Mouse (Mus musculus) midbrain, embryonic 11.5 days (tissue): ENCODE data around the gene Cenpm. TPM values are rescaled to one million over a fixed set of nuclear protein-coding genes. Genes with fewer than 3 reads are reported as not detected.

Experiments
- ATAC-seq: fragments of 200-750 bp; cut with Nextera tagmentation; 2 replicates; pipeline ENCODE4 v1.8.0; 2017; ENCODE audit warnings: moderate TSS enrichment, moderate library complexity; ENCODE audit not compliant: low FRiP score
- DNase-seq: peaks from one replicate; pipeline ENCODE4 v3.0.0; 2015; ENCODE audit warnings: low spot score; ENCODE audit errors: missing footprints
- H3K27ac ChIP-seq: fragments of 300-500 bp; sonication (generic); 2 replicates; pipeline ENCODE4 v1.5.1; 2014; ENCODE audit warnings: low read depth, low read length
- H3K27me3 ChIP-seq: fragments of 300-500 bp; sonication (generic); 2 replicates; pipeline ENCODE4 v1.6.1; 2014; ENCODE audit warnings: mild to moderate bottlenecking, low read length, moderate library complexity, mixed read lengths; ENCODE audit not compliant: control insufficient read depth, insufficient read depth
- H3K36me3 ChIP-seq: fragments of 300-500 bp; sonication (generic); 2 replicates; pipeline ENCODE4 v1.6.1; 2014; ENCODE audit warnings: mild to moderate bottlenecking, low read length, moderate library complexity, mixed read lengths; ENCODE audit not compliant: control insufficient read depth, insufficient read depth
- H3K4me1 ChIP-seq: fragments of 300-500 bp; sonication (generic); 2 replicates; pipeline ENCODE4 v1.6.1; 2014; ENCODE audit warnings: low read length; ENCODE audit not compliant: control insufficient read depth, insufficient read depth
- H3K4me2 ChIP-seq: fragments of 300-500 bp; sonication (generic); 2 replicates; pipeline ENCODE4 v1.6.1; 2014; ENCODE audit warnings: mild to moderate bottlenecking, moderate library complexity
- H3K4me3 ChIP-seq: fragments of 300-500 bp; sonication (generic); 2 replicates; pipeline ENCODE4 v1.5.1; 2014; ENCODE audit warnings: low read depth, low read length
- H3K9ac ChIP-seq: fragments of 300-500 bp; sonication (generic); 2 replicates; pipeline ENCODE4 v1.6.1; 2014; ENCODE audit warnings: low read length
- H3K9me3 ChIP-seq: fragments of 300-500 bp; sonication (generic); 2 replicates; pipeline ENCODE4 v1.6.1; 2016; ENCODE audit warnings: low read length; ENCODE audit not compliant: control insufficient read depth
- WGBS: fragments of 180-500 bp; shearing (Covaris S2); extraction: QIAGEN DNeasy Blood & Tissue Kit; methylation state at CpG from one replicate; pipeline ENCODE4 v1.1.7; 2014; 5-methylcytosine and 5-hydroxymethylcytosine counted together
- polyA plus RNA-seq: library from polyadenylated mRNA; unstranded; fragments of >200 nt; fragmentation: Nextera tagmentation; extraction: Ambion mirVana; gene quantifications from 2 replicates; pipeline ENCODE4 v1.2.1, GENCODE M21; 2014

The Cenpm gene
- polyA plus RNA-seq, 1 experiment from 2014 or later: 89.1 TPM

- no peak for ATAC-seq
- no peak overlapping the region for H3K4me3 ChIP-seq
- H3K9ac ChIP-seq: no peak overlapping the region
- peaks cover 65% of the 10 kb centered on the region for H3K36me3 ChIP-seq
- no peak overlapping the region for H3K4me2 ChIP-seq
- 93% methylated on average over 10 of the region's 10 CpGs for WGBS
- DNase-seq: no peak
- H3K27me3 ChIP-seq: no peaks in the 10 kb centered on the region
- no peaks in the 10 kb centered on the region for H3K4me1 ChIP-seq
- H3K9me3 ChIP-seq: no peaks in the 10 kb centered on the region
- no peak overlapping the region for H3K27ac ChIP-seq
Measured at GRCm38 (mm10) chr15:82197246-82197750, 47.2 kb downstream of the Cenpm start.

- WGBS: 90% methylated on average over 12 of the region's 12 CpGs
- ATAC-seq (no peak), DNase-seq (no peak)
- Histone ChIP-seq H3K4me3 (no peak overlapping the region), H3K36me3 (peaks cover 62% of the 10 kb centered on the region), H3K27me3 (no peaks in the 10 kb centered on the region), H3K27ac (no peak overlapping the region), H3K4me1 (no peaks in the 10 kb centered on the region), H3K4me2 (no peak overlapping the region), H3K9ac (no peak overlapping the region), H3K9me3 (no peaks in the 10 kb centered on the region)
Measured at GRCm38 (mm10) chr15:82196300-82196699, 48.2 kb downstream of the Cenpm start.

DNA sequence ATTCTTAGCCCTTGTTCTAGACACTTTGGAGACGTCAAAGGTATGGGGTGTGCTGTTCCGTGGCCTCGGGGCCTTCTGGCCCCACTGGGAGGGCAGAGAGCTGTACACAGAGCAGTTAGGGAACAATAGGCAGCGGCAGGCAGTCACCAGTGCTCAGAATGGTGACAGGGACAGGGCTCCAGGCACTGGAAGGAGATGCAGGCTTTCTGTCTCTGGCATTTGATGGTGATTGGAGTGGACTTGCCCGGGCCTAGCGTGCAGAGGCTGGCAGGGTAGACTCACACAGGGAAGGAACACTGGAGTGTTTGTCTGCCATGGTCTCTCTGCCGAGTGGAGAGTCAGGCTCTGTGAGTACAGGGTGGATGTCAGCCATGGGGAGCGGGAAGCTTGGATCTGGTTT is 51.9 kb downstream of the Cenpm start:
- WGBS: 88% methylated on average over 8 of the region's 8 CpGs
- Histone ChIP-seq H3K4me2 (no peak overlapping the region), H3K36me3 (peaks cover 50% of the 10 kb centered on the region), H3K27me3 (no peaks in the 10 kb centered on the region), H3K27ac (no peak overlapping the region), H3K4me1 (no peaks in the 10 kb centered on the region), H3K4me3 (no peak overlapping the region), H3K9ac (no peak overlapping the region), H3K9me3 (no peaks in the 10 kb centered on the region)
- DNase-seq (no peak), ATAC-seq (no peak)

GRCm38 (mm10) chr15:82188481-82189240 is 55.9 kb downstream of the Cenpm start:
- H3K27me3 ChIP-seq: no peaks in the 10 kb centered on the region
- 96% methylated on average over 10 of the region's 10 CpGs for WGBS
- DNase-seq: peak; percentile 95
- ATAC-seq: no peak
- H3K36me3 ChIP-seq: peaks cover 50% of the 10 kb centered on the region
- H3K9ac ChIP-seq: no peak overlapping the region
- no peaks in the 10 kb centered on the region for H3K4me1 ChIP-seq
- no peak overlapping the region for H3K4me3 ChIP-seq
- no peaks in the 10 kb centered on the region for H3K9me3 ChIP-seq
- no peak overlapping the region for H3K4me2 ChIP-seq
- no peak overlapping the region for H3K27ac ChIP-seq

- ATAC-seq: no peak
- Histone ChIP-seq H3K27me3 (no peaks in the 10 kb centered on the region), H3K4me2 (no peak overlapping the region), H3K27ac (no peak overlapping the region), H3K9me3 (no peaks in the 10 kb centered on the region), H3K4me3 (no peak overlapping the region), H3K4me1 (no peaks in the 10 kb centered on the region), H3K36me3 (peaks cover 51% of the 10 kb centered on the region), H3K9ac (no peak overlapping the region)
- no peak for DNase-seq
- WGBS: 87% methylated on average over 1 of the region's 1 CpGs
Measured at GRCm38 (mm10) chr15:82187924-82188323, 56.6 kb downstream of the Cenpm start.

DNA sequence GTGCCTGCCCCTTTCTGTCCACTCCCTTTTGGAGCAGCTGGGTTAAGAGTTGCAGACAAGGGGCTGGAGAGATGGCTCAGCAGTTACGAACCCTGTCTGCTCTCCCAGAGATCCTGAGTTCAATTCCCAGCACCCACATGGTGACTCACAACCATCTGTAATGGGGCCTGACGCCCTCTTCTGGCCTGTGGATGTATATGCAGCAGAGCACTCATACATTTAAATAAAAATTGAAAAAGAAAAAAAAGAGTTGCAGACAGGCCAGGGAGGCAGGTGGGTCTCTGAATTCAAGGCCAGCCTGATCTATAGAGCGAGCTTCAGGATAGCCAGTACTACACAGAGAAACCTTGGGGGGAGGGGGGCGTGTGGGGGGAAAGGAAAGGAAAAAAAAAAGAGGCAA is 57.1 kb downstream of the Cenpm start:
- Histone ChIP-seq H3K27me3 (no peaks in the 10 kb centered on the region), H3K4me3 (no peak overlapping the region), H3K27ac (no peak overlapping the region), H3K9ac (no peak overlapping the region), H3K4me2 (no peak overlapping the region), H3K4me1 (no peaks in the 10 kb centered on the region), H3K9me3 (no peaks in the 10 kb centered on the region), H3K36me3 (peaks cover 51% of the 10 kb centered on the region)
- DNase-seq (no peak), ATAC-seq (no peak)
- 82% methylated on average over 4 of the region's 4 CpGs for WGBS

DNA sequence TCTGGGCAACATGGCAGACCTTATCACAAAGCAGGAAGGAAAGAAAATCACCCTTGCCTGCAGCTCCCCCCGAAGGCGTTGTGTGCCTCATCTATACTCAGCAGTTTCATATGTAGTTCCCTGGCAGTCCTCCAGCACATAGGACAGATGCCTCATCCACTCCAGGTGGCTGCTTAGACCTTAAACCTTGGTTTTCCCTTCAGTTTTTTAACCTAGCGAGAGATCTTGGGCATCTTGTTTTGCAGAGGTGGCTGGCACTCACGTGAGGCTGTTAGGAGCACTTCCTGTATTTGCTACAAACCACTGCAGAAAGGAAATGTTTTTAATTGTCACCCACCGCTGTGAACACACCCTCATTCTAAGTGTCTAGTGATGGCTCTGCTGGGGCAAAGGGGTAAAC is 57.6 kb downstream of the Cenpm start:
- Histone ChIP-seq H3K36me3 (peaks cover 51% of the 10 kb centered on the region), H3K4me1 (no peaks in the 10 kb centered on the region), H3K27me3 (no peaks in the 10 kb centered on the region), H3K9ac (no peak overlapping the region), H3K4me2 (no peak overlapping the region), H3K4me3 (no peak overlapping the region), H3K9me3 (peaks cover 3% of the 10 kb centered on the region; the same call in 1 of the 2 replicates), H3K27ac (no peak overlapping the region)
- DNase-seq (no peak), ATAC-seq (no peak)
- 98% methylated on average over 5 of the region's 5 CpGs for WGBS

DNA sequence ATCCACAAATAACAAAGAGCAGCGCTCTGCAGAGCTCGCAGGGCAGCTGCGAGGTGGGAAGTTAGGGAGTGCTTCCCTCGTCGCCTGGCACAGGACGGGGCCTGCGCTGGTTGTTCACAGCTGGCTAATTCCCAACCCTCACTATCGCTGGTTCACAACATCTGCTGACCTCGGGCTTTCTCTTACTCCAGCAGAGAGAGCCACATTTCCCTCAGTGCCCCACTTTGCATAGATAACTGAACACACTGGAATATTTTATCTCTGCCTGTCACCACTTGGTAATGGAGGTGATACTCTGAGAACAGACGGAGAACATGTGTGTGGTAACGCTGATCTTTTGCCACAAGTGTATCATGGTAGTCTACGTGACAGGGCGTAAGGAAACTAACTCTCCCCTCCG is 58.4 kb downstream of the Cenpm start:
- Histone ChIP-seq H3K4me1 (no peaks in the 10 kb centered on the region), H3K27me3 (no peaks in the 10 kb centered on the region), H3K27ac (no peak overlapping the region), H3K36me3 (peaks cover 59% of the 10 kb centered on the region), H3K4me2 (no peak overlapping the region), H3K4me3 (no peak overlapping the region), H3K9ac (no peak overlapping the region), H3K9me3 (peaks cover 5% of the 10 kb centered on the region; the same call in 1 of the 2 replicates)
- ATAC-seq (no peak), DNase-seq (no peak)
- 91% methylated on average over 14 of the region's 14 CpGs for WGBS

- Histone ChIP-seq H3K4me3 (no peak overlapping the region), H3K36me3 (peaks cover 68% of the 10 kb centered on the region), H3K4me1 (no peaks in the 10 kb centered on the region), H3K9me3 (peaks cover 5% of the 10 kb centered on the region; the same call in 1 of the 2 replicates), H3K27ac (no peak overlapping the region), H3K9ac (no peak overlapping the region), H3K27me3 (no peaks in the 10 kb centered on the region), H3K4me2 (no peak overlapping the region)
- WGBS: 93% methylated on average over 14 of the region's 14 CpGs
- DNase-seq: no peak
- ATAC-seq: no peak
Measured at GRCm38 (mm10) chr15:82185062-82185783, 59.3 kb downstream of the Cenpm start.
